Mouse (Mus musculus): ENCODE results near the gene Skint7. TPM values are rescaled to one million over a fixed set of nuclear protein-coding genes. Genes with fewer than 3 reads are reported as not detected.

The Skint7 gene
- polyA plus RNA-seq (2012): not detected in 2 replicates

GRCm38 (mm10) chr4:111972623-111973022 is at the start of gene Skint7:
Gene Skint7, plus strand, starts transcription at chr4:111972923.

DNA sequence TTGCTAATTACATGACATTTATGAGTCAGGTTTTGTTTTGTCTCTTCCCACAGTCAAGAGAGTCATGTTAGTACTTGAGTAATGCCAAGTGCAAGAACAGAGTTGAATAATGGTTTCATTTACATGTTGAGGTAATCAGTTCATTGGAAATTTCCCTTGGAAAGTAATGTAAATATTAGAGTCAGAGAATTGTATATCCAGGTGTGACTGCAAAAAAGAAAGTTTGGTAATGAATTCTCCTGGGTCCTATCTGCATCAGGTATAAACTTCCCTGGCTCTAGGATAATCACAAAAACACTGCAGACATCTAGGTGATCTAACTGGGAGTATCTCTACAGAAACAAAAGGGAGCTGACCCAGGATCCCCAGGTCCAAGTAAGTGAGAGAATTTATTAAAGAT is 33.2 kb downstream of the Skint7 start, which contains the start of gene Skint1:
Gene Skint1, plus strand, starts transcription at position 301 of the 400 bp plus-strand sequence.

Other genes starting within 250 kb of the Skint7 start
- not detected in 2 replicates for gene Slc5a9, start 70.0 kb upstream of the Skint7 start, polyA plus RNA-seq (2012)
- not detected in 2 replicates for gene Skint8, start 53.5 kb upstream of the Skint7 start, polyA plus RNA-seq (2012)
- gene Skint1, start 33.3 kb downstream of the Skint7 start, polyA plus RNA-seq (2012): not detected in 2 replicates
- not detected in 2 replicates for gene Skint4, start 99.1 kb downstream of the Skint7 start, polyA plus RNA-seq (2012)